Mouse (Mus musculus): ENCODE results near the gene Dnah17. TPM values are rescaled to one million over a fixed set of nuclear protein-coding genes. Genes with fewer than 3 reads are reported as not detected.

Dnah17 gene
- polyA plus RNA-seq, 1 experiment from 2014 or later = 0.10 TPM

DNA sequence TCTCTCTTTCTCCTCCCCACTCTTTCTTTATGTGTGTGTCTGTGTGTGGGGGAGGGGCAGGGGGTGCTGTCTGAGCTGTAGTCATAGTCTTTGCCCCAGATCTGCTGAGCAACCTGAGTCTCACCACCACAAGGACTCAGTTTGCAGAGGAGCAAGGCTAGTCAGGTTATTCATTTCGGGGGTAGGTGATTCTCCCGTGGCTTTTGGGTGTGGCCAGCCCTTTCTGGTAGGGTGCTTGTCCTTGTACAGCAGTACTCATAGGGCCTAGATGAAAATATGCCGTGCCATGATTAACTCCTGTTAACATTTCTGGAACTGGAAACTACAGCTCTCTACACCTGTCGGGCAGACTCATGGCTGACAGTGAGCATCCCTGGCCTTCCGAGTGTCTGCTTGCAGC lies 36.2 kb upstream of the Dnah17 start:
- WGBS = 82% methylated on average over 5 of the region's 5 CpGs
- ATAC-seq = no peak
- no peak for DNase-seq (ENCODE audit: low spot score)
- H3K4me2 ChIP-seq (replicated peaks; ENCODE audit: low read depth, low read length) = no peak overlapping the region
- H3K27ac ChIP-seq (ENCODE audit: low read length) = no peak overlapping the region
- no peak overlapping the region for H3K9ac ChIP-seq (replicated peaks; ENCODE audit: low read depth)
- no peaks in the 10 kb centered on the region for H3K27me3 ChIP-seq (replicated peaks; ENCODE audit: insufficient read depth, low read length)
- no peak overlapping the region for H3K4me3 ChIP-seq (ENCODE audit: low read depth, low read length)
- H3K9me3 ChIP-seq (ENCODE audit: low read length) = no peaks in the 10 kb centered on the region
- H3K4me1 ChIP-seq (ENCODE audit: insufficient read depth, low read depth, low read length) = no peaks in the 10 kb centered on the region
- TF ChIP-seq CTCF (IDR thresholded peaks at IDR 0.05) (no peak), EP300 (IDR thresholded peaks at IDR 0.05) (no peak)
- H3K36me3 ChIP-seq (ENCODE audit: insufficient read depth, low read length) = peaks cover 30% of the 10 kb centered on the region; the same call in 1 of the 2 replicates

GRCm38 (mm10) chr11:118165681-118166080 lies 35.2 kb upstream of the Dnah17 start:
- peak; percentile 52 for DNase-seq (ENCODE audit: low spot score)
- ATAC-seq = peak; percentile 74
- Histone ChIP-seq H3K27me3 (replicated peaks; ENCODE audit: insufficient read depth, low read length) (no peaks in the 10 kb centered on the region), H3K9me3 (ENCODE audit: low read length) (no peaks in the 10 kb centered on the region), H3K36me3 (ENCODE audit: insufficient read depth, low read length) (peaks cover 30% of the 10 kb centered on the region; the same call in 1 of the 2 replicates), H3K4me2 (replicated peaks; ENCODE audit: low read depth, low read length) (no peak overlapping the region), H3K9ac (replicated peaks; ENCODE audit: low read depth) (no peak overlapping the region), H3K4me1 (ENCODE audit: insufficient read depth, low read depth, low read length) (no peaks in the 10 kb centered on the region), H3K27ac (ENCODE audit: low read length) (peak overlapping the region; percentile 62; the same call in 1 of the 2 replicates), H3K4me3 (ENCODE audit: low read depth, low read length) (no peak overlapping the region)
- 64% methylated on average over 11 of the region's 11 CpGs for WGBS
- TF ChIP-seq EP300 (IDR thresholded peaks at IDR 0.05) = no peak
- peak; percentile 48 for TF ChIP-seq CTCF (IDR thresholded peaks at IDR 0.05)

GRCm38 (mm10) chr11:118164566-118164965 lies 34.1 kb upstream of the Dnah17 start:
- DNase-seq (ENCODE audit: low spot score) (no peak), ATAC-seq (no peak)
- H3K9ac ChIP-seq (replicated peaks; ENCODE audit: low read depth) = no peak overlapping the region
- no peaks in the 10 kb centered on the region for H3K4me1 ChIP-seq (ENCODE audit: insufficient read depth, low read depth, low read length)
- no peaks in the 10 kb centered on the region for H3K27me3 ChIP-seq (replicated peaks; ENCODE audit: insufficient read depth, low read length)
- no peak for TF ChIP-seq CTCF (IDR thresholded peaks at IDR 0.05)
- TF ChIP-seq EP300 (IDR thresholded peaks at IDR 0.05) = no peak
- H3K9me3 ChIP-seq (ENCODE audit: low read length) = no peaks in the 10 kb centered on the region
- no peak overlapping the region for H3K4me3 ChIP-seq (ENCODE audit: low read depth, low read length)
- H3K4me2 ChIP-seq (replicated peaks; ENCODE audit: low read depth, low read length) = no peak overlapping the region
- WGBS = 64% methylated on average over 8 of the region's 8 CpGs
- no peak overlapping the region for H3K27ac ChIP-seq (ENCODE audit: low read length)
- H3K36me3 ChIP-seq (ENCODE audit: insufficient read depth, low read length) = peaks cover 30% of the 10 kb centered on the region; the same call in 1 of the 2 replicates

- H3K27me3 ChIP-seq (replicated peaks; ENCODE audit: insufficient read depth, low read length) = no peaks in the 10 kb centered on the region
- peaks cover 11% of the 10 kb centered on the region; the same call in 1 of the 2 replicates for H3K36me3 ChIP-seq (ENCODE audit: insufficient read depth, low read length)
- DNase-seq (ENCODE audit: low spot score) = no peak
- no peak overlapping the region for H3K4me2 ChIP-seq (replicated peaks; ENCODE audit: low read depth, low read length)
- no peak for TF ChIP-seq EP300 (IDR thresholded peaks at IDR 0.05)
- TF ChIP-seq CTCF (IDR thresholded peaks at IDR 0.05) = no peak
- no peak overlapping the region for H3K9ac ChIP-seq (replicated peaks; ENCODE audit: low read depth)
- no peak overlapping the region for H3K27ac ChIP-seq (ENCODE audit: low read length)
- no peaks in the 10 kb centered on the region for H3K4me1 ChIP-seq (ENCODE audit: insufficient read depth, low read depth, low read length)
- WGBS = 55% methylated on average over 10 of the region's 10 CpGs
- H3K4me3 ChIP-seq (ENCODE audit: low read depth, low read length) = no peak overlapping the region
- no peaks in the 10 kb centered on the region for H3K9me3 ChIP-seq (ENCODE audit: low read length)
- ATAC-seq = peak; percentile 41
Observed at GRCm38 (mm10) chr11:118162245-118162644, 31.8 kb upstream of the Dnah17 start.

DNA sequence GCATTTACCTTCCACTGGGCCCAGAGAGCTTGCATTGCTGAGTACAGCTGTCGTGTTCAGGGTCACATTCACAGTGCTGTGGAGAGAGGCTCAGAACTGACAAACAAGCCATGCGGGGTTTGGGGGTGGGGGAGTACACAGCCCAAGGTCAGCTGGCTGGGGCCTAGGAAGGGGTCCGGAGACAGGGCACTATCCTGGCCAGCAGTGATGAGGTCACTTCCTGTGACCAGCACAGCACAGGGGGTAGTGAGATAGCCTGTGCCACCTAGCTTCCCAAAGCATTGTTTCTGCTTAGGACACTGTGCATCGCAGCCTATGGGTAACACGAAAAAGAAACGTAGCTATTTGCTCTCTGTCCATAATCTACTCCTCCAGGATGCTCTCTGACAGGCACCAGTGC lies 30.8 kb upstream of the Dnah17 start:
- 55% methylated on average over 6 of the region's 6 CpGs for WGBS
- H3K9me3 ChIP-seq (ENCODE audit: low read length) = no peaks in the 10 kb centered on the region
- H3K4me1 ChIP-seq (ENCODE audit: insufficient read depth, low read depth, low read length) = no peaks in the 10 kb centered on the region
- no peak overlapping the region for H3K4me2 ChIP-seq (replicated peaks; ENCODE audit: low read depth, low read length)
- DNase-seq (ENCODE audit: low spot score) (no peak), ATAC-seq (no peak)
- TF ChIP-seq CTCF (IDR thresholded peaks at IDR 0.05) (no peak), EP300 (IDR thresholded peaks at IDR 0.05) (no peak)
- H3K27ac ChIP-seq (ENCODE audit: low read length) = no peak overlapping the region
- peaks cover 11% of the 10 kb centered on the region; the same call in 1 of the 2 replicates for H3K36me3 ChIP-seq (ENCODE audit: insufficient read depth, low read length)
- no peak overlapping the region for H3K4me3 ChIP-seq (ENCODE audit: low read depth, low read length)
- H3K9ac ChIP-seq (replicated peaks; ENCODE audit: low read depth) = no peak overlapping the region
- no peaks in the 10 kb centered on the region for H3K27me3 ChIP-seq (replicated peaks; ENCODE audit: insufficient read depth, low read length)

GRCm38 (mm10) chr11:118160763-118161162 lies 30.3 kb upstream of the Dnah17 start:
- ATAC-seq (peak; percentile 50), DNase-seq (ENCODE audit: low spot score) (peak; percentile 38)
- TF ChIP-seq CTCF (IDR thresholded peaks at IDR 0.05) (no peak), EP300 (IDR thresholded peaks at IDR 0.05) (no peak)
- no peaks in the 10 kb centered on the region for H3K27me3 ChIP-seq (replicated peaks; ENCODE audit: insufficient read depth, low read length)
- 40% methylated on average over 2 of the region's 2 CpGs for WGBS
- H3K4me2 ChIP-seq (replicated peaks; ENCODE audit: low read depth, low read length) = no peak overlapping the region
- no peaks in the 10 kb centered on the region for H3K9me3 ChIP-seq (ENCODE audit: low read length)
- H3K9ac ChIP-seq (replicated peaks; ENCODE audit: low read depth) = no peak overlapping the region
- H3K36me3 ChIP-seq (ENCODE audit: insufficient read depth, low read length) = peaks cover 11% of the 10 kb centered on the region; the same call in 1 of the 2 replicates
- H3K27ac ChIP-seq (ENCODE audit: low read length) = no peak overlapping the region
- H3K4me3 ChIP-seq (ENCODE audit: low read depth, low read length) = no peak overlapping the region
- no peaks in the 10 kb centered on the region for H3K4me1 ChIP-seq (ENCODE audit: insufficient read depth, low read depth, low read length)

DNA sequence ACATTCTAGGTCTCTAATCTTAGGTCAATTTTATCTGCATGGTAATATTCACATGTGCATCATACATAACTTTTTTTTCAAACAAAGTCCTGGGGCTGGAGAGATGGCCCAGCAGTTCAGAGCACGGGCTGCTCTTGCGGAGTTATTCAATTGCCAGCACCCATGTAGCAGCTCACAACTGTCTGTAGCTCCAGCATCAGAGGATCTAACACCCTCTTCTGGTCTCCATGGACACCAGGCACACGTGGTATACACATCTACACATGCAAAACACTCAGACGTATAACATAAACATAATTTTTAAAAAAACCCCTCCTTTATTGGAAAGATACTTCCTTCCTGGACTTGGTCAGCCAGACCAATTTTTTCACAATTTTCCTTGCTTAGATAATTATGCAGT lies 28.3 kb upstream of the Dnah17 start:
- H3K9ac ChIP-seq (replicated peaks; ENCODE audit: low read depth) = no peak overlapping the region
- no peak overlapping the region for H3K4me2 ChIP-seq (replicated peaks; ENCODE audit: low read depth, low read length)
- TF ChIP-seq EP300 (IDR thresholded peaks at IDR 0.05) (no peak), CTCF (IDR thresholded peaks at IDR 0.05) (no peak)
- whole genome bisulfite sequencing = 46% methylated on average over 4 of the region's 4 CpGs
- DNase-seq (ENCODE audit: low spot score) (no peak), ATAC-seq (no peak)
- no peaks in the 10 kb centered on the region for H3K27me3 ChIP-seq (replicated peaks; ENCODE audit: insufficient read depth, low read length)
- H3K27ac ChIP-seq (ENCODE audit: low read length) = no peak overlapping the region
- H3K36me3 ChIP-seq (ENCODE audit: insufficient read depth, low read length) = no peaks in the 10 kb centered on the region
- no peaks in the 10 kb centered on the region for H3K9me3 ChIP-seq (ENCODE audit: low read length)
- H3K4me1 ChIP-seq (ENCODE audit: insufficient read depth, low read depth, low read length) = no peaks in the 10 kb centered on the region
- H3K4me3 ChIP-seq (ENCODE audit: low read depth, low read length) = no peak overlapping the region
